Mouse (Mus musculus) cerebellum, adult (tissue): Measurements from ENCODE around the gene Amn1.
"Not testable (repeated sequence)": the region's sequence is repeated elsewhere in the genome, so short reads cannot be mapped to it uniquely, and the experiment has no call there.

Source experiments
- ATAC-seq: cut with Nextera tagmentation; 2 replicates; pipeline ENCODE4 v1.9.2; 2017; ENCODE audit warnings: mild to moderate bottlenecking, moderate library complexity, mixed read lengths; ENCODE audit not compliant: insufficient number of reproducible peaks, low FRiP score, low TSS enrichment

The Amn1 gene

GRCm38 (mm10) chr6:149188041-149188924 lies at the start of gene Amn1:
TSS of gene Amn1 (minus strand) at chr6:149188712.
- ATAC-seq = peak; percentile 99

- ATAC-seq = no peak
Observed at GRCm38 (mm10) chr6:149236807-149237206, 48.3 kb upstream of the Amn1 start.

- ATAC-seq = no peak
Observed at GRCm38 (mm10) chr6:149233918-149234317, 45.4 kb upstream of the Amn1 start.

DNA sequence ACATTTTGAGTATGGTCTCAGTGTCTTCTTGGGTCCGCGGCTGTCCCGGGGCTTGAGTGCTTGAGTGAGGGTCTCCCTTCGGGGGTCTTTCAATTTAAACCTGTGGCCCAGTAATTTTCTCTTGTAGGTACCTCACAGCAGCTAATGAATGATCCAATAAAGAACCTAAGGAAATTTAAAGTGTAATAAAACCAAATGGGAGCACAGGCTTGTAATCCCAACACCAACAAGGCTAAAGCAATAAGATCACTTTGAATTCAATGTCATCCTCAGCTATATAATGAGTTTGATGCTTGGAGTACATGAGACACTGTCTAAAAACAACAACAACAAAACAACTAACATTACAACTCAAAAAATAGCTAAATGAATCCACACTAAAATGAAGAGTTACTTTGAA lies 36.2 kb upstream of the Amn1 start:
- ATAC-seq = no peak

GRCm38 (mm10) chr6:149221296-149221695 lies 32.8 kb upstream of the Amn1 start:
- no peak for ATAC-seq

DNA sequence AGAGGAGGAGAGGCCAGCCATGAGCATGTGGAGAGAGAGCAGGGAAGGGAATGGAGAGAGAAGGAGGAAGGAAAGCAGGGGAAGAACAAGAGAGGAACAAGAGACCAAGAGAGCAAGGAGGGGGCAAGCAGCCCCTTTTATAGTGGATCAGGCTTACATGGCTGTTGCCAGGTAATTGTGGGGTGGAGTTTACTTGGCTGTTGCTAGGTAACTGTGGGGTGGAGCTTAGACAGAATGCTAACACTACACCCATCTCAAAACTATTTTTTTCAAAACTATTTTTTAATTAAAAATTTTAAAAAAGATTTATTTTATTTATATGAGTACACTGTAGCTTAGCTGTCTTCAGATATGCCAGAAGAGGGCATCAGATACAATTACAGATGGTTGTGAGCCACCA lies 10.1 kb upstream of the Amn1 start:
- no peak for ATAC-seq

- ATAC-seq = no peak
Observed at GRCm38 (mm10) chr6:149197116-149197515, 8.6 kb upstream of the Amn1 start.

DNA sequence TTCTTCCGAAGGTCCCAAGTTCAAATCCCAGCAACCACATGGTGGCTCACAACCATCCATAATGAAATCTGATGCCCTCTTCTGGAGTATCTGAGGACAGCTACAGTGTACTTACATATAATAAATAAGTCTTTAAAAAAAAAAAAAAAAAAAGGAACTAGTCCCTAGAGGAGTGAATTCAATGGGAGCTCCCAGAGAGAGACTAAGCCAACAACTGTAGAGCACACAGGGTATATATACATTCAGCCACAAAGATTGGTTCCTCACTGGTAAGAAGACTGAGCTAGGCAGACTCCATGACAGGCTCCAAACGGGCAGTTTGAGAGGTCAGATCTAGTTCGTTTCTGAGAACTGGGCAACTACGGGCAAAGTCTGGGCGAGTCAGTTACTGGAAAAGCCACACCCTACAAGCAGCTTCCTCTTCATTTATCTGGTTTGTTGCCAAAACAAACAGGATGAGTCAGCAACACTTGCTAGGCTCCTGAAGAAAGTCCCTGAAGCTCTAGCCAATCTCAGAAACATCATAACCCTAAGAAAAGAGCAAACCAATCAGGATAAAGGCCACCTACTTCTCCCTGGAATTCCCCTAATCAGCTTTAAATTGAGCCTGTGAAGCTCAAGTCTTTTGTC lies 4.9 kb upstream of the Amn1 start:
- ATAC-seq = no peak

DNA sequence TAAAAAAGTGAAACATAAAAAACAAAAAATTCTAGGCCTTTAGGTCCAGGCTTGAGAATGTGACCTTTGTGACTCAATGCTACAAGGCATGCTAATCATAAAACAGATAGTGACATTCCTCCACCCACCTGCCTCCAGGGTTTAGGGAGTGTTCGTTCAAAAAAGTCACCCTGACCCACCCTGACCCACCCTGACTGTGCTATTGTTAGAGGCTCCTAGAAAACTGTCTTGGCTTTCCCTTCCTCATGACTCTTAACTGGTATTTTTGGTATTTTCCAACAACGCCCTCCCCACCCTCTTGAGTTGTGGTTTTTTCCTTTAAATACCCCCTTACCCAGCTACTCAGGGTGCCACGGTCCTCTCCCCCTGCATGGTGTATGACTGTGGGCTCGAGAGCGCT lies 3.4 kb upstream of the Amn1 start:
- not testable (repeated sequence) for ATAC-seq

DNA sequence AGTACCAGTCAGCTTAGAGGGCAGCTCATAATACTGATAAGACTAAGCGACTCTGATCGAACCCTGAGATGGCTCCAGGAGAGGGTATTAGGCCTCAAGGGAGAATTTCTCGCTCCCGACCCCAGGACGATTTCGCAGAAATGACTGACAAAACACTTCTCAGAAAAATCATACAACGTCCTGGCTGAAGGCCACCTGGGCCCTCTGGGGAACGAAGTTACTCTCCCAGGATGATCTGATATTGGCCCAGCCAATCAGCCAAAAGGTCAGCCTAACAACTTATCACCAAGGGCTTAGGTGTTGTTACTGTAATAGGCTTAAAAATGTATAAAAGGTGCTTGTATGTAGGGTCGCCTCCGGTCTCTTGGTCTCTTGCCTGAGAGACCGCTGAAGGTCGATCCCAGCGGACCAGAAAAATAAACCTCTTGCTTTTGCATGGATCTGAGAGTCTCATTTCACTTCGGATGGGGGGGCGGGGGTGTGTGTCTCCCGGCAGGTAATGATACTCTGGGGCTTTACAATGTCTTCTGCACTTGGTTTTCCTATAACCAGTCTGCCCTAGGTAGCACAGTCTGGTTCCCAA lies 919 bp upstream of the Amn1 start:
- no peak for ATAC-seq

DNA sequence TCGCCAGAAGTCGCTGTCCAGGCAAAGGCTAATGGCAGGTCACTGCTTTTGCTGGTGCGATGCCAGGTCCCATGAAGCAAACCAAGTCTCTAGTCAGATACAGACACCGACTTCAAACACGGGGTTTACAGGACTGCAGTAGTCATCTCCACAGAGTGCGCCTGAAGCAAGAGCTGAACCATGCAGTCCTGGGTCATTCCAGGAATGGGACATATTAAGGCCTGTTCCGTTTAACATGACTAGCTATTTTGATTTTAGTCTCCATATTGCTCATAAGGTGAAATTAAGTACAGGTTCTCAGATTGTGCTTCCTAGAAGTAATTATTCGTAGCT lies 379 bp upstream of the Amn1 start:
- ATAC-seq = no peak

GRCm38 (mm10) chr6:149187371-149187770 lies 1.1 kb downstream of the Amn1 start:
- no peak for ATAC-seq

DNA sequence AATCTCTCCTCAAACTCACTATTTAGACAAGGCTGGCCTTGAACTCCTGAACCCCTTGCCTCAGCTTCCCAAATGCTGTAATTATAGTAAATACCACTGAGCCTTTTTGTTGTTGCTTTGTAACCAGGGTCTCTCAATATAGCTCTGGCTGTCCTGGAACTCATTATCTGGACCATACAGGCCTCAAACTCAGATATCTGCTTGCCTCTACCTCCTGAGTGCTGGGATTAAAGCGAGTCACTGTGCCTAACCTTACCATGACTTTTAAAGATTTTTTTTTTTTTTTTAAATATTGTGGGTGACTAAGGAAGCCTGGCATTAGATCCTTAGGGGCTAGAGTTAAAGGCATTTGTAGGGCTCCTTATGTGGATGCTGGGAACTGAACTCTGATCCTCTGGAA lies 4.5 kb downstream of the Amn1 start:
- no peak for ATAC-seq

- no peak for ATAC-seq
Observed at GRCm38 (mm10) chr6:149179064-149179463, 9.4 kb downstream of the Amn1 start.

DNA sequence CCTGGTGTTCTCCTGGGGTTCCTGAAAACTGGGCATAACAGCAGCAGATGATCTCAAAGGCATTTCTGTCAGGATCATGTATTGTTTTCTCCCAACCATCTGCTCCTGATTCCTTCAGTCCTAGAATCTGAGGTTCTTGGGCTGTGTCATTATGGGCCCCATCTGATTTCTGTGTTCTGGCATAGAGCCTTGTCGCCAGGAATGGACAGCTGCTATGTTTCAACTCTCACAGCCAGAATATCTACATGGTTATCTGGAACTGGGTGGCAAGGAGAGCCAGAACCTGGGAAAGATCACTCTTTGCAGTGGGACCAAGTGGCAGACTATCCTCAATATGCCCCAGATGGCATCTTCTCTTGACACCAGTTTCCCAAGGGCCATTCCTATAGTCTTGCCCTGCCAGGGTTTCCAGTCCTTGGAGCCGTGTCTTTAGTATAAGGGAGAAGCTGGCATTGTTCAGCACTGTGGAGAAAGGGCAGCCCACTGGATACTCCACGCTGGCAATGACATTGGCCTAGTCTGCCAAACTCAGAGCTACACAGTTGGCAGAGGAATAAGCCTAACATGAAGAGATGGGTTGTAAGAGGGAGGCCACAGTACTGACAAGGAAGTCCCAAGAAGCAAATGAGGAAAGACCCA lies 13.5 kb downstream of the Amn1 start:
- peak; percentile 83 for ATAC-seq

DNA sequence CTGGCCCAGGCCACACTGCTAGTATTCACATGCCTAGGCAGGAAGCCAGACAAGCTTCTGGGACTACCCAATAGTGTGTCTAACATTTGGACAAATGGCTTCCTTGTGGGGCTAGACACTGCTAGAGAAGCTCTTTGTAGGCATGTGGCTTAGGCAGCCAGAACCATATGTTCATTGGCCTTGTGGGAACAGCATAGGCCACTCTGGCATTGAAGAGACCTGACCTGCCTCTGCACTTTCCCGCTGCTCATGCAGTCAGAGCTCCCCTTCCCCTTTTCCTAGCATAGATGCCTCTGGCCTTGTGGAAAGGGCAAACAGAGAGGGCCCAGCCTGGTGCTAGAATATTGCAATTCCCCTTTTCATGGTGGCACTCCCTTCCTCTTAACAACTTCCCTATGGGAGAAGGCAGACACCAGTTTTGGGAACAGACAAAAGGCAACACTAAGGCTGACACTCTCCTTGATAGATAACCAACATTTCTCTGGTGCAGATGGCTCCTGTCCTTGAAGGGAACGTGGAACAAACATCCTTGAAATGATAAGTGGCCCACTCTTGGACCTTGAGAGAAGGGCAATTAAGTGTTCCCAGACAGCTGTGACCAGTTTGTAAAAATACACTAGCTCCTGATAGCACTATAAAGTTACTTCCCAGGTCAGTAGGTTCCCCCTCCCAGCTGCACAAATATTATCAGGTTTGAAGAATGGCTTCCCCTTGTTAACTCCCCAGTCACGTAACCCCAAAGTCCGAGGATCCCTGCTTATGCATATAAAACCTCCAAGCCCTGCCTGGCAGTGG lies 14.5 kb downstream of the Amn1 start:
- no peak for ATAC-seq

GRCm38 (mm10) chr6:149169965-149170364 lies 18.5 kb downstream of the Amn1 start:
- not testable (repeated sequence) for ATAC-seq

DNA sequence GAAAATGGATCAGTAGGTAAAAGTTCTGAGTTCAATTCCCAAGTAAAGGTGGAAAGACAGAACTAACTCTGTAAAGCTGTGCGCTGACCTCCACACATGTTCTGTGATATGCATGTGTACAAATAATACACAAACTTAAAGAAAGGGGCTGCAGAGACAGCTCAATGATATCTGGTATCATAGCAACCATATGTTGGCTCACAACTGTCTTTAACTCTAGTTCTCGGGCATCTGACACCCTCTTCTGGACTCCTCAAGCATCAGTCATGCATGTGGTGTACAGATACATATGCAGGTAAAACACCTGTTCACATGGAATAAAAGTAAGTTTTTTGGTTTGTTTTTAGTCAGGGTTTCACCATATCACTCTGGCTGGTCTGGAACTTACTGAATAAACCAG lies 20.1 kb downstream of the Amn1 start:
- no peak for ATAC-seq

DNA sequence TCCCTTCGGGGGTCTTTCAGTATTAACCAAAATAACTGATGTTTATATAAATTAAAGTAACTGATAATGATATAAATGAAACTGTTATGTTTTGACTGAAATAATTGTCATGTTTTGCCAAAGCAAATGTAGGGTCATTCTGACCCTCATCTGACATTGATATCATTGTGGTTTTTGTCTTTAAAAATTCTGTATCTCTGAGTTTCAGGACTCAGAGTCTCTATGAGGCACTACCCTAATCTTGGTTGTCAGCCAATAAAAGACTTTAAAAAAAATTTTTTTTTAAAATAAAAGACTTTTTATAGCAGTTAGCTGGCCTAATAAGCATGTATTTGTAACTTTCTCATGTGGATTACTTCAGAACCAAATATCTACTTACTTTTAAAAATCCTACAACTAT lies 20.8 kb downstream of the Amn1 start:
- ATAC-seq = no peak

GRCm38 (mm10) chr6:149167038-149167437 lies 21.5 kb downstream of the Amn1 start:
- ATAC-seq = not testable (repeated sequence)
